Mouse (Mus musculus) neutrophil, adult 5-6 weeks (primary cell): Measurements from ENCODE around the gene Tpte. TPM values are rescaled to one million over a fixed set of nuclear protein-coding genes. Genes with fewer than 3 reads are reported as not detected.
"Not testable (repeated sequence)": the region's sequence is repeated elsewhere in the genome, so short reads cannot be mapped to it uniquely, and the experiment has no call there.

Source experiments
- ATAC-seq: fragments of 151-379, 151-347 bp; 2 replicates; pipeline ENCODE4 v1.8.0; 2017; ENCODE audit warnings: mild to moderate bottlenecking, moderate TSS enrichment; ENCODE audit not compliant: insufficient number of reproducible peaks, poor library complexity, low FRiP score, severe bottlenecking; ENCODE audit errors: extremely low read depth
- total RNA-seq: library from RNA; stranded (forward); fragments of 200-1000 nt; gene quantifications from 2 replicates; pipeline ENCODE4 v1.2.3, GENCODE M21; 2017

Gene Tpte
- not detected in 2 replicates for total RNA-seq

DNA sequence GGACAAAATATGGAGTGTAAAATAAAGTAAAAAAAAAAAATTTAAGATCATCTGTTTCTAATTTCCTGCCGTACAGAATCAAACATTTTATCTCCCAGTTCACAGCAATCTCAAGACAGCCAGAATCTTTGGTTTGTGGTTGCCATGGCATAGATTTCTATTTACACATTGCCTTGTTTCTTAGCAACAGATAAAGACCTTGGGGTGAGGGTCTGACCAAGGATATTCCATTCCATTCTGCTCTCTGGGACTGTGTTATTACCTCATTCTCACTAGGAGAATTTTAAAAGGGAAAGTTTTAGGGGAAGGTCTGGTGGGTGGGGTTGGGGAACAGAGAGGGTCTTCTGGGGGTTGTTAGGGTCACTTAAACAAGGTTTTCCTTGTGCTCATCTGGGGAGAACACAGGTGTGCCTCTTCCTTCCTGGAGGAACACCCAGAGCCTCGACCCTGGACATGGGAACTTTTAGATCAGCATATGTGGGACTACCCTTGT is at the start of gene Tpte:
Gene Tpte (plus strand): TSS at position 443 of the 493 bp plus-strand sequence.
- no peak for ATAC-seq

DNA sequence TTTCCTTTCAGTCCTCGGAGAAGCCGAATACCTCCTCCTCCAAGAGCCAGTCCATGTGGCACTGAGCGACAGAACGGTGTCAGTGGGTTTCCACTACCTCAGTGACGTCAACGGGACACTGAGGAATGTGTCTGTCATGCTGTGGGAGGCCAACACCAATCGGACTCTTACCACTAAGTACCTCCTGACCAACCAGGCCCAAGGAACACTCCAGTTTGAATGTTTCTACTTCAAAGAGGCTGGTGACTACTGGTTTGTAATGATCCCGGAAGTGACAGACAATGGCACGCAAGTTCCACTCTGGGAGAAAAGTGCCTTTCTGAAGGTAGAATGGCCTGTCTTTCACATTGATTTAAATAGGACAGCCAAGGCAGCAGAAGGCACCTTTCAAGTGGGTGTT is 40.3 kb upstream of the Tpte start:
- no peak for ATAC-seq

DNA sequence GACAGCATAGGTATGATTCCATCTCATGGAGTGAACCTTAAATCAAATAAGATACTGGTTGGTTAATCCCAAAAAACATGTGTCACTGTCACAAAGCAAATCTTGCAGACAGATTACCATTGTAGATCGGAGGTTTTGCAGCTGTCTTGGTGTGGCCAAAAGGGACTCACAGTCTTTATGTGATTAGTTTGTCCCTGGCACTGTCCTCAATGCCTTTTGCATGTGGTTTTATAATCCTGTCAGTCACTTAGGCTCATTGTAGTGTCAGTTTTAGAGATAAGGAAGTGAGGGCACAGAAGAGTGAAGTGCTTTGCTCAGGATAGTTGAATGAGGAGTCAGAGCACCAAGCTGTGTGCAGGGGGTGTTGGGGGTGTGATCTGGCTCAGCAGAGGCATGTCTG is 37.6 kb upstream of the Tpte start:
- no peak for ATAC-seq

DNA sequence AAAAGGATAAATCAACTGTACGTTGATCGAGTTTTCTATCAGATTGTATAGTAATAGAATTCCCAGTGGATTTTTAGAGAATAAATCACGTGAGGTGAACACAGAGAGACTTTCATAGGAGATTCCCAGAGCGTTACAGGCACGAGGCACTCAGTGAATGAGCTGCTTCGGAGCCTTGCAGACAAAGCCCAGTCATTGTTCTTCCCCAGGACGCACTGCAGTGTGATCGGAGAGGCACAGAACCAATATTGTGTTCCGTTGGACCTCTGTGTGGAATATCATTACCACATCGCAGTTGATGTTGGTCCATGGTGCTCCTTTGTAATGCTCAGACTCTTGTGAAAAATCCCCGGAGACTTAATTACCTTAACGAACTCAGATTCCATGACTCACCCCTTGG is 35.3 kb upstream of the Tpte start:
- ATAC-seq: no peak

DNA sequence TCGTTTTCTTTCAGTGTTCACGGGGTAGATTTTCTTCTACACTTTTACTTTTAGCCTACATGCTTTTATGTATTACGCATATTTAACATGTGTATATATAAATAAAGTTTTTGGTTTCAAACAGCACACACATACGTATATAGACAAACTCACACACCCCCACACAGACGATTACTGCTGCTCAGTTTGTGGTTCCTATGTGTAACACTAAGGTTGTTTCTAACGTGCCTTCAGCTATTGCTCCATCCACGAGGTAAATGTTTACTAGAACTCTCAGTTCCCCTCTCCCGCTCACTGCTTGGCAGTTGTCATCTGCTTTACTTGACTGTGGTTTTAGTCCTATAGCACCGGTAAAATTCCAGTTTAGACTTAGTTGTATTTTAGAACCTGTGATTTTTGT is 34.2 kb upstream of the Tpte start:
- ATAC-seq: no peak

DNA sequence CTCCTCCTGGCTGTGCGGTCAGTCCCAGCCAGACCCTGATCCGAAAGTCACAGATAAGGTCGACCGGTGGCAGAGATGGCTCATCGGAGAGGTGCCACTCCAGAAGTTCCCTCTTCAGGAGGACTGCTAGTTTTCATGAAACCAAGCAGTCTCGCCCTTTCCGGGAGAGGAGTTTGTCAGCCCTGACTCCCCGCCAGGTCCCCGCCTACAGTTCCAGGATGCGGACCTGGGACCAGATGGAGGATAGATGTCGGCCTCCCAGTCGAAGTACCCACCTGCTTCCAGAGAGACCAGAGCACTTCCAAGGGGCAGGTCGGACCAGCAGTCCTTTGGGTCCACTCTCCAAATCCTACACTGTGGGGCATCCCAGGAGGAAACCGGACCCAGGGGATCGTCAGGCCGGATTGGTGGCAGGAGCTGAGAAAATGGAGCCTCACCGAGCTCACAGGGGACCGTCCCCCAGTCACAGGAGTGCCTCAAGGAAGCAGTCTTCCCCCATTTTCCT is 24.2 kb upstream of the Tpte start:
- no peak for ATAC-seq

DNA sequence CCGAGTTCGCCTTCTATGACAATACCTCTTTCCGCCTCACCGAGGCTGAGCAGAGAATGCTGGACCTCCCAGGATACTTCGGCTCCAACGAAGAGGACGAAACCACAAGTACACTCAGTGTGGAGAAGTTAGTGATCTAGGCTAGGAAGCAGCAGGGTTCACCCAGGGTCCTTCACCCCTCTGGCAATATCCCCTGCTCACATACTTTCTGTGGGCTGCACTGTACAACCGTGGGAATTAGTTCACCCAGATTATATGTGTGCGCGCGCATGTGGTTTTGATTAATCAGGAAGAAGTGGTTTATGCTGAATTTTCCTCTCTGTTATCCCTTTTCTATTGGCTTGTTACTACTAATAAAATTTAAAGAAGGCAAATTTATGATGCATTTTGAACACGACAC is 23.7 kb upstream of the Tpte start:
- ATAC-seq: no peak

DNA sequence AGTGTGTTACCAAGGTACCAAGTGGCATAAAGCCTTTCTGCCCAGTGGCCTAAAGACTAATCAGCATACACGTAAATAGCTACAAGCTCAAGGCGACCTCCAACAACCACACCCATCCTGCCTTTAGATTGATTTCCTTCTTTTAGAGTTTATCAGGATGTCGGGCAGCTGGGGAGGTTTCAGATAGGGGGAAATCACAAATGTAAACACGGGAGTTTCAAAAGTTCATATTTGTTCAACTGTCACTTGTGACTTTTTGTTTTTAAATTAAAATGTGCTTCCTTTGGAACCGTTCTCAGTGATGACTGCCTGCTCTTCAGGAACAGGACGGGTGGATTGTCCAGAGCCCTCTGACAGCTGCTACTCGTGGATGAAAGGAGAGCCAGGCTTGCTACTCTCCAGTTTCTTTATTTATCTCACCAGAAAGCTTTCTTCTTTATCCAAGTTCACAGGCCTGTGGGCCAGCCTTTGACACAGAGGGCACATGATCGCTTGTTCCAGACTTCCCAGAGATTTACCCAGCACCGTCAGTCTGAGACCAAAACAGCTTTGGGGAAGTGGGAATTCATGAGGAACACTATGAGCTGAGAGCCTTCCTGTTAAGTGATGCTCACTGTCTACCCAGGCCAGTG is 23.0 kb upstream of the Tpte start:
- no peak for ATAC-seq

DNA sequence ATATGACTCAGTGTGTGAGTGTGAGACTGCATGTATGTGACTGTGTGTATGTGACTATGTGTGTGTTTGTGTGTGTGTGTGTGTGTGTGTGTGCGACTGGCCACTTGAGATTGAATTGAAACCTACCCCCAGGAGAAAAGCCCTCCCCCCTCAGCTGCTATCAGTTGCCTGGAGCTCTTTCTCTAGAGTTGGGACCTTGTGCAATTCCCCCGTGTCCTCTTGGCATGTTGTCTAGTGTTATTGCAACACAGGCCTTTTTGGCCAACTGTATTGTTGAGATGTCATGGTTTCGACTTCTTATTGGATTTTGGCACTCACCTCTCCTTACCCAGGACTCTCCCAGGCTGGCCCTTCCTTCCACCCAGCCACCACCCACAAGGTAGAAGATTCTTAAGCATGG is 21.0 kb upstream of the Tpte start:
- ATAC-seq: no peak

DNA sequence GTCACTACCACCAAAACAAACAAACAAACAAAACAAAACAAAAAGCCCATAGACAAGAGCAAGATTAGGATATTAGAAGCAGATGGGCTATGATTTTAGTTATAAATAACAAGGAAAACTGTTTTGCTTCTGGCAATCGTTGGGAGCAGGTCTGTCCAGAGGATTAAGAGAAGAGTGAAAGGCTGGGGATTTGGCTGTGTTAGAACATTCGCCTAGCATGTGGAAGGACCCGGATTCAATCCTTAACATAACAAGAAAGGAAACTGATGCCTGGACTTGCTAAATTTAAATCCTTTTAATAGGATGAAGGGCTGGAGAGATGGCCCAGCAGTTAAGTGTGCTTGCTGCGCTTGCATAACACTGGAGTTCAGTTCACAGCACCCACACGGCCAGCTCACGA is 18.9 kb upstream of the Tpte start:
- ATAC-seq: no peak

DNA sequence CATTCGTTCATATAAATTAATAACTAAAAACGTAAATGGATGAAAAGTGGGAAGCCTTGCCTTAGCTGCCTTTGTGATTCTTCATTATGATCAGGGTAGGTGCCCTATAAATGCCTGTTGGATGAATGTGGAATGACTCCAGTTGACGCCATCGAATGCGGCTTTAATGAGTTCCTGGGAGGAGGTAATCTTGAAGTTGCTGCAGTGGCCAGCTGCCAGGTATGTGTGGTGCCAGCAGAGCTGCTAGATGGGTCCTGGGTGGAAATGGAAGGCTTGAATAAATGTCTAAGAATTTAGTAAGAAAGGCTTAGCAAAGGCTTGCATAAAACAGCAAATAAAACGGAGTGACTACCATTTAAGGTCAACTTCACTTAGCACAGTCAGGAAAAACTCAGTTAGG is 18.5 kb upstream of the Tpte start:
- ATAC-seq: no peak

DNA sequence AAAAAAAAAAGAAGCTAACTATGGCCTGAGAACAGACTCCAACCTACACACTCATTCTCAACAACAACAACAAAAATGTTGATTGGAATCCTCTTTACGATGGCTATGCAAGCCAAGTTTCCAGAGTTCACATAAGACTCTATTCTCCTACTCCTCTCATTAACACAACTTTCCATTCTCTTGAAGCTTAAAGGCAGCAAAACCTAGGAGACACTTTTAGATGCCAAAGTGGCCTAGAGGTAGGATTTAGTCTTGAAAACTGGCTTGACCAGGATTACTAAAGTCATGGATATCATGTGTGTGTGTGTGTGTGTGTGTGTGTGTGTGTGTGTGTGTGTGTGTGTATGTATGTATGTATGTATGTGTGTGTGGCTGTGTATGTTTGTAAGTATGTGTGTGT is 18.0 kb upstream of the Tpte start:
- no peak for ATAC-seq

DNA sequence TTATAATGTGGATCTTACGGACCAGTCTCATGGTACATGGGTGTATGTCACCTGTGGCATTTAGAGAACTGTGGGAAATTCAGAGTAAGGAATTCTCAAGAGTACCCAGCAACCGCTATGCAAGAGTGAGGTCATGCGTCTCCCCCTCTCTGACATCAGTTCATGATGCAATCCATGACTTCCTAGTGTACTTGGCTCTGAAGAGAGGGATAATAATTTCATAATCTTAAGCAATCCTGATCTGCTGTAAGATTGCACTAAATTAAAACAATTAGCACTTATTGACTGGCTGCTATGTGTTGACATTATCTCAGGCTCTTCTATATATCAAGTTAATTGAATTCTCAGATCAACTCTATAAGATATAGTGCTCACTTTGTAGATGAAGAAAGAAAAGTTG is 16.4 kb upstream of the Tpte start:
- ATAC-seq: no peak

DNA sequence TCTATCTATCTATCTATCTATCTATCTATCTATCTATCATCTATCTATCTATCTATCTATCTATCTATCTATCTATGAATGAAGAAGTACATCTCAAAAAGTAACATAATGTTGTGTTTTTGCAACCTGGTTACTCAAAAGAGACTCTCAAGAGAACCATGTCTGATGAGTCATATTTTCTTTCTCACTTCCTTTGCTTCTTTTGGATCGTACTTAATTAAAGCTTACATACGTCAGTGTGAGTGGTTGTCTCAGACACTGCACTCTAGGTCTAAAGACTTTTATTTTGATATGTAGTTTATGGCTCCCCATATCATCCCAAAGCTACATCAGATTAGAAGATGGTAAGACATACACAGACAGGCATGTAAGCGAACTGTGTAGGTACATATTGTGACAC is 10.1 kb upstream of the Tpte start:
- ATAC-seq: no peak

DNA sequence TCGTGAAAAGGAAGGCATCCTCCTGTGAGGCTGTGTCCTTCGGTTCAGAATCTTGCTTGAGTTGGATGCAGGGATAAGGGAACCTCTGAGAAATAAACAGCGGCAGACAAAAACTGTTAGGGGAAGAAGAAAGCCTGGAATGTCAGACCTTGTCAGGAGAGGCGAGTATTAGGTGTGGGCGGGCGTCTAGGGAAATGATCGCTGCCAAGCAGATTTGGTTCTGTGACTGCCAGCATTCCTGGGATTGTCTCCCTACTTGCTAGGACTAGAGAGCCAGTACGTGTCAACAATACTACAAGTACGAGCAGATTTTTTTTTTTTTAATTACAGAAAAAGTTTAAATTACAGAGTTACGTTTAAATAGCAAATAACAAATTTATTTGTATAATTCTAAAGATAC is 8.6 kb upstream of the Tpte start:
- ATAC-seq: no peak

DNA sequence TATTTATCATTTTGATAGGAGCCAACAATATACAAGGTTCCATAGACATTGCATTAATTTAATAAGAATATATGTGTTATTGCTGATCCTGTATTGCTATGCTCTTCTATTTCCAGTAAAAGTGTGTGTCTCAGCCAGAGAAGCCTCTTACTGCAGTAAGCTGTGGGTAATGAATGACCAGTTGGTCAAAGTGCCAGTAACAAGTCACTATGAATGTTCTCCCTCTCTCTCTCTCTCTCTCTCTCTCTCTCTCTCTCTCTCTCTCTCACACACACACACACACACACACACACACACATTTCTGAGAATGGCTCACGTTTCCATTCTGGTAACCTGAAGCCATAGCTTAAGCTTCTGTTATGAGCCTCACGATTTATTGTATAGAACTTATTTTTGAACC is 19.1 kb downstream of the Tpte start:
- no peak for ATAC-seq

DNA sequence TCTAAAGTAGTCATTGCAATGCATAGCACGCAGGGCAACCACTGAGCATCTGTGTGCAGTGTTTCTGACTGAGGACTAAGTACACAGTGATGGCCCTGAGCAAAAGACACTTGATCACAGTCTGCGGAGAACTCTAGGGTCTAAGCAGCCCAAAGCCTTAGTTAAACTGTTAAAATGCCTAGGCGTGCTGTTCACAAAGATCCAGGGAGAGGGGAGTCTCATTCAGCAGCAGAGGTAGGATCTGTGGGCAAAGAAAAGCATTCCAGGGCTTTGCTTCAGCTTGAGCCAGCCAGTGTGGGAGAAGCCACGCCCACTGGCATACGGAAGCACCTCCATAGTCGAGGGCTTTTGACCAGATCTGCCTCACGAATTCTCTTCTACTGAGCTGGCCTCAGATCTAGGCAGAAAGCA is 19.7 kb downstream of the Tpte start:
- no peak for ATAC-seq

DNA sequence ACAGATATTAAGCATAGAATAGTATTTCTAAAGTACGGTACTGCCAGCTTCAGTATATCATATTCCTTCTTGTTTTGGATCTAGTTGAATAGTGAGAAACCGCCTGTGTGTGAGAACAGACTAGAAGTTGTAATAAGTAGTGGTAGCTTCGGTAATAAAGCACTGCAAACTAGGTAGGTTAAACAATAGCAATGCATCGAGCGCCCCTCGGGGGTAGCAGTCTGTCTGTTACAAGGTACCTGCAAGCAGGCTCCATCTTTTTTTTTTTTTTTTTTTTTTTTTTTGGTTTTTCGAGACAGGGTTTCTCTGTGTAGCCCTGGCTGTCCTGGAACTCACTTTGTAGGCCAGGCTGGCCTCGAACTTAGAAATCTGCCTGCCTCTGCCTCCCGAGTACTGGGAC is 20.8 kb downstream of the Tpte start:
- not testable (repeated sequence) for ATAC-seq

DNA sequence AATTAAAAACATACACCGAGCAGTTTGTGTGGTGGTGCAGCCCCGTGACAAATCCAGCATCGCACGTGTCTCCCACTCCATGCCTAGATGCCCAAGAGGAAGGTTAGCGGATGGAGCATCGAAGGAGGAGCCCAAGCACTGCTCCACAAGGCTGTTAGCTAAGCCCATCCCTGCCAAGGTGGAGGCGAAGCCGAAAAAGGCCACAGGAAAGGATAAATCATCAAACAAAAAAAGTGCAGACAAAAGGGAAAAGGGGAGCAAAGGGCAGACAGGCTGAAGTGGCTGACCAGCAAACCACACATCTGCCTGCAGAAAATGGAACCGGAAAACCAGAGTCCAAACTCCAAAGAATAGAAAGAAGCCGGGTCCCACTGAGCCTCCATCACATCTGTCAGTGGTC is 23.8 kb downstream of the Tpte start:
- ATAC-seq: no peak

DNA sequence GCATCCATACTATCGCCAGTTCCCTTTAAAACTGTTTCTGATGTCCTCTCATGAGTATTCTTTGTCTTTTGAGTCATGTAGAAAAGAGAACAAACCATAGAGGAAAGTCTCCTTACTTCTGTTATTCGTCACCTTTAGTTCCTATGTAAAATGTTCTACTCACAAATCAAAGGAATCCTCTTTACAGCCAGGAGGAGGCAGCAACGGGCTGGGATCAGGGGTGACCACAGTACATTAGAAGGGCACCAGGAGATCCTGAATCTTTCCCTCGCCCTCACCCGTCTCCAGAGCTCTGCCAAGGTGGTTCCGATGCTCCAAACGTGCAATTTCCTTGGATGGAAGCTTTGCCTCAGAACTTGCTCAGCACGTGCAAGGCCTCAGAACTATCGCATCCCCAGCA is 28.2 kb downstream of the Tpte start:
- ATAC-seq: no peak

DNA sequence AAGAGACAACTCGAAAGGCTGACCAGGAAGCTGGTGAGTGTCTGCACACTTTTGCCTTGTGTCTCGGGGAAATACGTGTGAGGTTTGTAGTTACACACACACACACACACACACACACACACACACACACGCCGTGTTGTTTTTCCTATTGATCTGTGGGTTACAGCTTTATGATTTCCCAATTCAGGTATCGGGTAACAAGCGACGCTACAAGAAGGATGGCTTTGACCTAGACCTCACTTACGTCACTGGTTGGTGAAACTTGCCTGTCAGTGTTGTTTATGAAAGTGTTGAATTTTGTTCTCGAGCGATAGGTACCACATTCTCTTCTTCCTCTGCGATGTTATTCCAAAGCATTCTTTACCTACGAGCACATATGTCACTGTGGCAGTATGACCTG is 52.2 kb downstream of the Tpte start:
- ATAC-seq: no peak
